Mouse (Mus musculus): ENCODE measurements at regions not wholly inside any gene's neighbourhood (a gene's known extent, or its start where the extent isn't known, plus 50 kb on each side); places are given as distances from the start of the nearest gene placed in this dataset.
A peak's percentile ranks its signal among the peaks of the same experiment; 100 is the strongest.

DNA sequence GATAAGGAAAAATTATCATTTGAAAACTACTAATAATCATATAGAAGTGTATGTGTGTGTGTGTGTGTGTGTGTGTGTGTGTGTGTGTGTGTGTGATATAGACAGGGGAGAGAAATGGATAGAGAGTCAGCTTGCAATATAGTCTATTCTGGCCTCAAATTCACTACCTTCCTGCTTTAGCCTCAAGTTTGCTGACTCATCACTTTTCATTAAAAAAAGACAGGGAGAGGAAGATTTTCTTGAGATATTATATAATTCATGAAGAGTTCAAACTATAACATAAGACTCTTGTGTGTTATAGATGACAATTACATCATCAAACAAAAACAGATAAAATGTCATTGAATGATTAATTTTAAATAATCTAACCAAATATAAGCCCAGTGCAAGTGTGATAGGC, 159.4 kb upstream of the Ctso start:
- no peak overlapping the region for H3K27ac ChIP-seq (ENCODE audit: insufficient read depth, low read length)
- TF ChIP-seq CTCF (IDR thresholded peaks at IDR 0.05; ENCODE audit: borderline replicate concordance, insufficient read depth, low read length) (no peak), POLR2A (IDR thresholded peaks at IDR 0.05; ENCODE audit: low read depth, low read length) (no peak)
- no peaks in the 10 kb centered on the region for H3K4me1 ChIP-seq (ENCODE audit: control insufficient read depth, insufficient read depth, low read length)
- no peak overlapping the region for H3K4me3 ChIP-seq (ENCODE audit: insufficient read depth, low read length)

DNA sequence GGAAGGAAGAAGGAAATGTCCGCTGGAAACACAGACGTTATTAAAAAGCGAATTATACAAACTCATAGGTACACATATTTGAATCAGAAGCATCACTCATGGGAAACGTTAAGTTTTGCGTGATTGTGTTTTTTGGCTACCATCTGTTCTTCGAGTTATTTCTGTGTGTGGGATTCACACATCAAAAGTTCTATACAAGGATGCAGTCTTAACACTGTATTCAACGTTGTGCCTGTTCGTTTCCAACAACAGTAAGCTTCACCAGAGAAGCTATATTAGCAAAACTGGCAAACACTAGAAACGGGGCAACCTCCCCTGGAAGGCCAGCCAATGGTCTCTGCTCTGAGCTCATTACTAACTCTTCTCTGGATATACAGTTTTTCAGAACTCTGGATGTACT, 150.3 kb upstream of the Ctso start:
- Histone ChIP-seq H3K4me3 (ENCODE audit: insufficient read depth, low read length) (no peak overlapping the region), H3K27ac (ENCODE audit: insufficient read depth, low read length) (no peak overlapping the region), H3K4me1 (ENCODE audit: control insufficient read depth, insufficient read depth, low read length) (no peaks in the 10 kb centered on the region)
- TF ChIP-seq POLR2A (IDR thresholded peaks at IDR 0.05; ENCODE audit: low read depth, low read length) (no peak), CTCF (IDR thresholded peaks at IDR 0.05; ENCODE audit: borderline replicate concordance, insufficient read depth, low read length) (no peak)

DNA sequence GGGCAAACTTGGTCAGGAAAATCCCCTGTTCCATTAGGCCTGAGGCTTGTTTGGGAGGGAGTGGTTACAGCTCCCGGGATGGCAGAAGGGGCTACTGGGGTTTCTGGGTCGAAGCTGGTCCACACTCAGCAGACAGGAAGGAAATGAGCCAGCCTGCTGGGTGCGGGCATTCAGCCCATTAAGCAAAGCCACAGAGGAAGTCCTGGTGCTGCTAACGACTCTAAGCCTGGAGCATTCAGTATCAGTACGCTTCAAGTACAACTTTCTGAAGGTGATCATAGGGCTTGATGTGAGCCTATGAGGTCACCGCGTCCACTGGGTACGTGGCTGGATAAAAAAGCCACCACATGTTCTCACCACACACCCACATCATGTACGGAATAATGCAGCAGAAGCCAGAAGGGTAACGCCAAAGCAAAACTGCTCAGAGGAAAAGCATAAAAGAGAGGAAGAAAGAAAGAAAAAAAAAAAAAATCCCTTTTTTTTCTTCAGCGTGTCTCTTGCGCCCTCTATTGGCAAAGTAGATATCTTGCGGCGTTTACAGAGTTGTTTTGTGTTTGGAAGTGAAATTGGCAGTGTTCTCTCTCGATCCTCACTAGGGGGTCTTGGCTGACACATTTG, 149.4 kb upstream of the Ctso start:
- H3K27ac ChIP-seq (ENCODE audit: insufficient read depth, low read length), result peak overlapping the region; percentile 27
- no peak overlapping the region for H3K4me3 ChIP-seq (ENCODE audit: insufficient read depth, low read length)
- TF ChIP-seq POLR2A (IDR thresholded peaks at IDR 0.05; ENCODE audit: low read depth, low read length) (no peak), CTCF (IDR thresholded peaks at IDR 0.05; ENCODE audit: borderline replicate concordance, insufficient read depth, low read length) (no peak)
- H3K4me1 ChIP-seq (ENCODE audit: control insufficient read depth, insufficient read depth, low read length), result no peaks in the 10 kb centered on the region

DNA sequence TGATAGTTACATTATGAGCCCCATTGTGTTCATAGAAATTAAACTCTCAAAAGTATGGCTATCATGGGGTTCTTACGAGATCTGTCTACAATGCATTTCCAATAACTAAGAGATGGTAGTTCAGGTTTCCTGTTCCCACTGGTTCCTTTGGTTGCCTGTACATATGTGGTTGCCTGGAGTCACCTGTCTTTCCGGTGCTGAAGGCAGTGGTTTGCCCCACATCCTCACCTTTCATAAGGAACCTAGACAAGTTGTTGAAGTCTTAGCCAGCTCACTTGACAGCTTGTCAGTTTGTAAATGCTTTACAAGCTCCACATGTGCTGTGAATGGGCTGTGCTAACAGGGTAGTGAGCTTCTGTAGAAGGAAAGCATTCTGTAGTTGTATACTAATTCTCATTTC, 143.5 kb upstream of the Ctso start:
- Histone ChIP-seq H3K27ac (ENCODE audit: insufficient read depth, low read length) (peak overlapping the region; percentile 2; the same call in 1 of the 2 replicates), H3K4me1 (ENCODE audit: control insufficient read depth, insufficient read depth, low read length) (no peaks in the 10 kb centered on the region), H3K4me3 (ENCODE audit: insufficient read depth, low read length) (no peak overlapping the region)
- TF ChIP-seq POLR2A (IDR thresholded peaks at IDR 0.05; ENCODE audit: low read depth, low read length) (no peak), CTCF (IDR thresholded peaks at IDR 0.05; ENCODE audit: borderline replicate concordance, insufficient read depth, low read length) (no peak)

DNA sequence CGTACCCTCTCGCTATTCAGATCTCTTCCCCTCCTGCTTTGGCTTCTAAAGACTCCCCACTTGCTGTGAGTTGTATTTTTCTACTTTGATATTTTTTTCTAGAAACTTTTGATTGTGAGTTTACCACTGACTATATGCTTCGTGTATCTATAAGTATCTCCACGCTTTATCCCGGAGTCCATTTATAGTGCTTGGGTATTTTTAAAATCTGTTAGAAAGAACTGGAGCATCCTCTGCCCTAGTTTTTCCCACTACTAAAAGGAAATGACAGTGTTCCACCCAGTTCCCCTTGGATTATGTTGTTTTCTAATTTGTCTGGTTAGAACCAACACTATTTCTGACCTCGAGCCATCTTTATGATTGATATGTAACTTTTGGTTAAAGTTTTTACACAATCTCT, 142.7 kb upstream of the Ctso start:
- Histone ChIP-seq H3K4me3 (ENCODE audit: insufficient read depth, low read length) (no peak overlapping the region), H3K27ac (ENCODE audit: insufficient read depth, low read length) (no peak overlapping the region), H3K4me1 (ENCODE audit: control insufficient read depth, insufficient read depth, low read length) (no peaks in the 10 kb centered on the region)
- no peak for TF ChIP-seq POLR2A (IDR thresholded peaks at IDR 0.05; ENCODE audit: low read depth, low read length)
- no peak for TF ChIP-seq CTCF (IDR thresholded peaks at IDR 0.05; ENCODE audit: borderline replicate concordance, insufficient read depth, low read length)

DNA sequence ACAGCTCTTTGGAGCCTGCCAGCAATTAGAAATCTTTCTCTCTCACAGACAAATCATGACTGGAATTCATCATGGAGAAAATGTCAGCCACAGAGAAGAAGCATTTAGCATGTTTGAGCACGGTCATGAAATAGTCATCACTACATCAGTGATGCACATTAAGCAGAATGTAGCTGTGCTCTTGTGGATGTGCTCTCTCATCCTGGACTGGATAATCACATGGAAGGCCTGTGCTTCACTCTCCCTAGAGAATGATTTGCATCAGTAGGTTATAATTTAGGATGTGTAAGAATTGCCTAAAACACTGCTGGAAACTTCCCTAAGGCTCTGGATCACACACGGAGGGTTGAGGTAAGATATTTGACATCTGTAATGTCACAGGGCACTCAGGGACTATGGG, 130.3 kb upstream of the Ctso start:
- Histone ChIP-seq H3K4me3 (ENCODE audit: insufficient read depth, low read length) (no peak overlapping the region), H3K27ac (ENCODE audit: insufficient read depth, low read length) (peak overlapping the region; percentile 5; the same call in 1 of the 2 replicates), H3K4me1 (ENCODE audit: control insufficient read depth, insufficient read depth, low read length) (peaks cover 2% of the 10 kb centered on the region; the same call in 1 of the 2 replicates)
- no peak for TF ChIP-seq POLR2A (IDR thresholded peaks at IDR 0.05; ENCODE audit: low read depth, low read length)
- TF ChIP-seq CTCF (IDR thresholded peaks at IDR 0.05; ENCODE audit: borderline replicate concordance, insufficient read depth, low read length), result no peak

DNA sequence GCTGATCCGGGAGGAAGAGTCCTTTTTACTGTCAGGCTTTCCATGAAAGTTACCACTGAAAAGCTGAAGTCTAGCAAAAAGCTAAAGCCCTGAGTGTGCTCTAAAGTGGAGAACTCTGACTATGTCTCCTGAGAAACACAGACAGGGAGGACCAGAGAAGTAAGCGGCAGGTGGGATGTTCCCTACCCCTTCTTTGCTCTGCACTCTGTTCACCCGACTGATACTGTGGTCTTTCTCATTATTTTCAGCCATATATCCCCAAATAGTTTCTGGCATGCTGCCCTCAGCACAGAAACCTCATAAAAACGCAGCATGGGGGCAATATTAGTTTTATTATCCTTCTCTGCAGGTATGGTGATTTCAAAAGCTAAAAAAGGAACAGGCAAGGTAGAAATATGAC, 126.7 kb upstream of the Ctso start:
- no peak overlapping the region for H3K27ac ChIP-seq (ENCODE audit: insufficient read depth, low read length)
- TF ChIP-seq CTCF (IDR thresholded peaks at IDR 0.05; ENCODE audit: borderline replicate concordance, insufficient read depth, low read length), result no peak
- TF ChIP-seq POLR2A (IDR thresholded peaks at IDR 0.05; ENCODE audit: low read depth, low read length), result no peak
- H3K4me3 ChIP-seq (ENCODE audit: insufficient read depth, low read length), result no peak overlapping the region
- H3K4me1 ChIP-seq (ENCODE audit: control insufficient read depth, insufficient read depth, low read length), result peaks cover 2% of the 10 kb centered on the region

DNA sequence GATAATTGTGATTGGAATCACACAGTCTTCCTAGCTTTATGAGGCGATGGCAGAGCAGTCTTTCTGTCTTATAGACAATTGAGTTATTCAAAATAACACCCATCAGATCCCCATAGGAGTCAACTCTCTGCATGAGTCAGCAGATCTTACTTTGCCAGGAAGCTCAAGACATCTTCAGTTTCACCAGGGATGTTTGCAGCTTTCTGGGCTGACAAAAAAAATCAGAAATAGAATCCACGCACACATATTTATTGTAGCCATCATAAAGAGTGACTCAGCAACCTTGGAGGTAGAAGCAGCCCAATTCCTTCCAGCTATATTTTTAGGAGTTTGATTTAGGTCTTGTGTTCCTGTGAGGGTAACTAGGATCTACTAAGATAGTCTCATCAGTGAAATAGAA, 122.8 kb upstream of the Ctso start:
- Histone ChIP-seq H3K27ac (ENCODE audit: insufficient read depth, low read length) (peak overlapping the region; percentile 34), H3K4me3 (ENCODE audit: insufficient read depth, low read length) (no peak overlapping the region), H3K4me1 (ENCODE audit: control insufficient read depth, insufficient read depth, low read length) (no peaks in the 10 kb centered on the region; the same call in none of the 2 replicates)
- TF ChIP-seq CTCF (IDR thresholded peaks at IDR 0.05; ENCODE audit: borderline replicate concordance, insufficient read depth, low read length) (no peak), POLR2A (IDR thresholded peaks at IDR 0.05; ENCODE audit: low read depth, low read length) (no peak)

DNA sequence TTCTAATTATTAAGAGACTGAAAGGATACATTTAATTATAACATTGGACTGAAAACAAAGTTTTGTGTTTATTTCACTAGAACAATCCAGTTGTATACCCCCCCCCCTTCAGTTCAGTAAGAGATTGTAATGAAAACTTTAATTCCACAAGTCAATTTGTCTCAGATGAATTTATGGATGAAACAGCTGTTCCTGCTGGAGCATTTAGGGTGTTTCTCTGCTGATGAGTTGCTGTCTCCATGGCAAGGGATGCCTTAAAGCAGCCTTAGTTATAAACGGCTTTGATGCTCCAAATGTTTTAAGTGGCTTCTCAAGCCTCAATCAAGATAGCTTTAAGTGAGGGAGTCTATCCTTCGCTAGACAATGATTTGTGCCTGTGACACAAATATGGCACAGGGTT, 112.1 kb upstream of the Ctso start:
- no peak overlapping the region for H3K27ac ChIP-seq (ENCODE audit: insufficient read depth, low read length)

DNA sequence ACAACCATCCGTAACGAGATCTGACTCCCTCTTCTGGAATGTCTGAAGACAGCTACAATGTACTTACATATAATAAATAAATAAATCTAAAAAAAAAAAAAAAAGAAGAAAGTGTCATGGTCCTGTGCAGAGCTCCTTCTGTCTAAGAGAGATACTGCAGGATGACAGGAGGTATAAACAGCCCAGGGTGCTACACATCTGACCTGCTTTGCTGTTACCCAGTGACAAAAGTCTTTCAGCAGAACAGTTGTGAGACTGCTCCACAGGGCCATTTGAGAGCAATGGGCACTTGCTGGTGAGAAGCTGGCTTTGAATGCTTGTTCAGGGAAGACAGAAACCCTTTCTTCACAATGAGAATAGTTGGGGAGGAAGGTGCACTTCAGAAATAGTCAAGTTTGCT, 102.9 kb upstream of the Ctso start:
- Histone ChIP-seq H3K4me1 (ENCODE audit: control insufficient read depth, insufficient read depth, low read length) (no peaks in the 10 kb centered on the region), H3K27ac (ENCODE audit: insufficient read depth, low read length) (no peak overlapping the region), H3K4me3 (ENCODE audit: insufficient read depth, low read length) (no peak overlapping the region)
- TF ChIP-seq CTCF (IDR thresholded peaks at IDR 0.05; ENCODE audit: borderline replicate concordance, insufficient read depth, low read length) (no peak), POLR2A (IDR thresholded peaks at IDR 0.05; ENCODE audit: low read depth, low read length) (no peak)

More for the DNA sequence above, 112.1 kb upstream of the Ctso start:
- no peak for TF ChIP-seq CTCF (IDR thresholded peaks at IDR 0.05; ENCODE audit: borderline replicate concordance, insufficient read depth, low read length)
- TF ChIP-seq POLR2A (IDR thresholded peaks at IDR 0.05; ENCODE audit: low read depth, low read length), result no peak
- H3K4me1 ChIP-seq (ENCODE audit: control insufficient read depth, insufficient read depth, low read length), result no peaks in the 10 kb centered on the region
- H3K4me3 ChIP-seq (ENCODE audit: insufficient read depth, low read length), result no peak overlapping the region

Measured in embryonic fibroblast, embryonic 13.5 days (primary cell).